Mouse (Mus musculus): Measurements from ENCODE around the gene Pgap3.

The Pgap3 gene

DNA sequence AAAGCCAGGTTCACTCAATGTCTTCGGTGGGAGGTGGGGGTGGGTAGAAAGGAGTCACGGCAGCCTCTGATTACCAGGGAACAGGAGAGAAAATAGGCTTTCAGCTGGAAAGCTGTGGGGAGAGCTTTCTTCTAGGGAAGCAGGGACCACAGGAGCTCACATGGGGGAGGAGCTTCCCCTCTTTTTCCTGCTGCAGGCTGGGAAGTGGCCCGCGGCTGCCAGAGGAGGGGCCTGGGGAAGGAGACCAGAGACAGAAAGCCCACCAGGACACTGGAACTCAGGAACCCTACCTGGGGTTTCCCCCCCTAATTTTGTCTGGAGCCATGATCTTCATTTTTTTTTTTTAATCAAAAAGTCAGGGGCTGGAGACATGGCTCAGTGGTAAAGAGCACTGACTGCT, 59.7 kb downstream of the Pgap3 start:
- CTCF ChIA-PET = interaction anchor here in 3 of 4 experiments (0.5 to 3.9 kb wide), 8 partner anchors 12 to 847 kb away, joined by 3 to 45 read pairs (median 6); partner anchors contain the start of gene Stard3 (in 1 of the 3)
- POLR2A ChIA-PET = interaction anchor here in 2 of 4 experiments (0.7 to 1.6 kb wide), 2 partner anchors 84 to 336 kb away, joined by 5 to 6 read pairs; no protein-coding TSS in a partner anchor

DNA sequence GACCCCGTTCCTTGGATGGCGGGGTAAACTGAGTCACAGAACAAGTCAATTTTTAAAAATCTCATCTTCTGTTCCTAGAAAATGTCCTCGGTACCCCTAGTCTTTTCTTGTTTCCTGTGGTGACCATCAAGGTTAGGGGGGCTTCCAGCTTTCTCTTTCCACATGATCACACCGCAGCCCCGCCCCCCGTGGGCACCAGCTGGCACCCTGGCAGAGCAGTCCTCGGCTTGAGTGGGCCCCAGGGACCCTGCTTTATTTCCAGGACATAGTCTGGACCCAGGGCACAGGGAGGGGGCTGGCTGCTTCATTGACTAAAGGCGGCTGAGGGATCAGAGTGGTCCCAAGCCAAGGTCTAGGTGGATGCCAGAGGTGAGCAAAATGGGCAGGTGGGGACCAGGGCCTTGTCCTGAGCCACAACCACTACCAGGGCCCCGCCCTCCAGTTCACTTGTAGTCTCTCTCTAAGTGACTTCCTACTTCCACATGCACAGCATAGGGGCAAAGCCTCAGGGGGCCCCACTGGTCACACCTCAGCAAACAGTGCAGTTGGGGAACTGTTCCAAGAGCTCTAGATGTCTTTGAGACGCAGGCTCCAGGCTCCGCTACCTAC, 60.5 kb downstream of the Pgap3 start:
- CTCF ChIA-PET = interaction anchor here in 3 of 4 experiments (0.5 to 3.9 kb wide), 10 partner anchors 9 to 847 kb away, joined by 3 to 45 read pairs (median 4); partner anchors contain the start of gene Stard3 (in 1 of the 3)
- POLR2A ChIA-PET = interaction anchor here (0.7 to 2.4 kb wide), 8 partner anchors 11 to 335 kb away, joined by 3 to 11 read pairs (median 5); partner anchors contain the start of genes Stard3 (in 2 of the 4) and Ormdl3 (in 1 of the 4)

DNA sequence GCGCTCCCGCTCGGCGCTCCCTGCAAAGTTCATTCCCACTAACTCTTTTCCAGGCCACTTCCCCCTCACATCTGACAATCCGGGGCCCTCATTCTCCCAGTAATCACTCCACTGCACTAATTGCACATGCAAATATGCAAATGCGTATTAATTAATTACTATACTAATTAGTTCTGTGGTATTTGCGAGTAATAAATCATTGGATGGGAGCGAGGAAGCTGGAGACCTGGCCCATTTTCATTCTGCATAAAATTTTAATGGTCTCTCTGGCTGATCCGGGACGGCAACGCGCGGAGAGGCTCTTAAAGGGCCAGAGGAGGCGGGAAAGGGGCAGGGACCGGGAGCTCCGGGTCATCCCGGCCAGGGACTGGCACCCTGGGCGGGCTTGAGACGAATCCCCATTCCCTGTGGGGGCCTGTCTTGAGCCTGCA, 61.2 kb downstream of the Pgap3 start:
- ChIA-PET CTCF (interaction anchor here (0.6 to 2.0 kb wide), 7 partner anchors 9 to 782 kb away, joined by 3 to 7 read pairs (median 3); partner anchors contain the start of gene Ppp1r1b (in 1 of the 4)), POLR2A (interaction anchor here (0.6 to 2.4 kb wide), 10 partner anchors 11 to 248 kb away, joined by 3 to 11 read pairs (median 4); partner anchors contain the start of genes Stard3 (in 2 of the 4) and Ormdl3 (in 1 of the 4))
